Mouse (Mus musculus) heart, adult 2 months (tissue): ENCODE data around the gene Rfxap. TPM values are rescaled to one million over a fixed set of nuclear protein-coding genes. Genes with fewer than 3 reads are reported as not detected.

Experiments
- DNase-seq, 2 experiments: peaks; one replicate each; pipeline ENCODE4 v3.0.0; 2021
- H3K27ac ChIP-seq: fragments of 200-600 bp; 2 replicates; pipeline ENCODE4 v1.8.1; 2022
- H3K27me3 ChIP-seq: fragments of 200-500 bp; 2 replicates; pipeline ENCODE4 v1.6.1; 2012; ENCODE audit warnings: mild to moderate bottlenecking, low read length, inconsistent platforms, mixed read lengths; ENCODE audit not compliant: control insufficient read depth, insufficient read depth
- H3K36me3 ChIP-seq: fragments of 200-500 bp; 2 replicates; pipeline ENCODE4 v1.6.1; 2012; ENCODE audit warnings: low read length, inconsistent platforms; ENCODE audit not compliant: control insufficient read depth, insufficient read depth
- H3K4me1 ChIP-seq: fragments of 200-500 bp; 2 replicates; pipeline ENCODE4 v1.6.1; 2011; ENCODE audit warnings: low read length; ENCODE audit not compliant: control insufficient read depth, insufficient read depth
- H3K4me3 ChIP-seq: fragments of 200-600 bp; 2 replicates; pipeline ENCODE4 v1.8.1; 2022
- H3K79me2 ChIP-seq: fragments of 200-500 bp; replicated peaks from 2 replicates; pipeline ENCODE4 v1.6.1; 2012; ENCODE audit warnings: mild to moderate bottlenecking, inconsistent platforms, low read length, moderate library complexity, mixed read lengths; ENCODE audit not compliant: control insufficient read depth, insufficient read depth
- H3K9ac ChIP-seq: fragments of 200-500 bp; 2 replicates; pipeline ENCODE4 v1.6.1; 2012; ENCODE audit warnings: low read depth, mild to moderate bottlenecking, control low read depth, inconsistent platforms, low read length, mixed read lengths
- CTCF ChIP-seq: fragments of 200-600 bp; IDR thresholded peaks from 2 replicates; pipeline ENCODE4 v1.8.1; 2022; ENCODE audit warnings: antibody characterized with exemption, mild to moderate bottlenecking, moderate library complexity
- EP300 ChIP-seq: fragments of 200-500 bp; IDR thresholded peaks from 2 replicates; pipeline ENCODE4 v1.6.1; 2011; ENCODE audit warnings: low read depth, low read length, control low read depth; ENCODE audit not compliant: insufficient read depth
- POLR2A ChIP-seq: fragments of 200-500 bp; IDR thresholded peaks from 2 replicates; pipeline ENCODE4 v1.6.1; 2011; ENCODE audit warnings: mild to moderate bottlenecking, low read depth, low read length, control low read depth; ENCODE audit not compliant: insufficient read depth
- WGBS: fragments of 180-500 bp; shearing (Covaris S2); methylation state at CpG from one replicate; pipeline ENCODE4 v1.1.7; 2018; 5-methylcytosine and 5-hydroxymethylcytosine counted together
- intact Hi-C: fragments of 180-260 bp; cut with DNase I; formaldehyde crosslinking; loops from one replicate; pipeline ENCODE4 v1.15.1; 2025
- polyA plus RNA-seq: library from polyadenylated mRNA; depleted of rRNA; stranded (reverse); fragments of >200 nt; gene quantifications from 2 replicates; pipeline ENCODE4 v1.2.3, GENCODE M21; 2012; rRNA removed
- total RNA-seq, 2 experiments: library from RNA; stranded (reverse); gene quantifications; 2 replicates each; pipeline ENCODE4 v1.2.3; 2021

The Rfxap gene
- total and polyA plus RNA-seq, 3 experiments: 11.0 to 22.3 (median 20.5) TPM

DNA sequence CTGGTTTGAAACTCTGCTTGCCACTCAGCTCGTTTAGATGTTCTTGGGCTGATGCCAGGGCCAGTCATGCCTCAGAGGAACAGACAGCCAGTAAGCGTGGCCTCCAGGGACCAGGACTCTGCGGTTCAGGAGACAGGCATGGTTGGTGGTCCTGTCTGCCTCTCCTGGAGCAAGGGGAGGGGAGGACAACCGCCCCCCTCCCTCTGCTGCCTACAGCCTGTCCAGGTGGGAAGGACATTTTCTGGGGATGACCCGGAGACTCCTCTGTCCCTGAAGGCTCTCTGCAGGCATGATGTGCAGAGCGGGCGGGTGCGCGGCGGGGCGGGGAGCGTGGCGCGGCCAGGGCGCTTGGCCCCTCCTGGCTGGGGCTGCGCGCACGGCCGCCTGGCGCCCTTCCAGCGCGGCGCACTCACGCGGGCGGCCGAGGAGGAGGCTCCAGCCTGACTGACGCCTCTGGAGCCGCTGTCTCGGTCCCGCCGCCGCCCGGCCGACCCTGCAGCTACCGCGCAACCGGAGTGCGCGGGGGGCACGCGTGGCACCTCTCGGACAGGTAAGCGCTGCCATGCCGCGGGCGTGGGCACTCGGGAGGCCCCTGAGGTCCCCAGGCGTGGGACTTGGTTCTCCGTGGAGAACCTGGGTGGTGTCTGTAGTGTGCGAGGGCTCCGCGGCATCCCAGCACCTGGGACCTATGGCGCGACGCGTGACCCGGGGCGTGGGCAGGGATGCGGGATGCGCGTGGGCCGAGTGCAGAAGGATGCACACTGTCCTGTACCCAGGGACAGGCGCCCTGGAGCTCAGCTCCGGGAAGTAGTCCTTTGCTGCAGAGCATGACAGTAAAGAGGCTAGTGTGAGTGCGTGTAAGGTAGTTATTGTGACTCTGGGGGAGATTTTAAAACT is 52.2 kb downstream of the Rfxap start, which contains the start of gene Smad9:
Smad9 (plus strand) TSS at position 438 of the 897 bp plus-strand sequence.
- 1% methylated on average over 66 of the region's 66 CpGs for WGBS

GRCm38 (mm10) chr3:54753411-54753810 is 54.2 kb downstream of the Rfxap start:
- intact Hi-C loops: no loop called here
- Histone ChIP-seq H3K27me3 (no peaks in the 10 kb centered on the region), H3K4me1 (no peaks in the 10 kb centered on the region), H3K27ac (no peak overlapping the region), H3K36me3 (no peaks in the 10 kb centered on the region), H3K4me3 (no peak overlapping the region), H3K79me2 (no peaks in the 10 kb centered on the region), H3K9ac (no peak overlapping the region)
- 74% methylated on average over 4 of the region's 4 CpGs for whole genome bisulfite sequencing
- TF ChIP-seq EP300: no peak
- no peak for TF ChIP-seq CTCF
- TF ChIP-seq POLR2A: no peak
- DNase-seq: no peak

More for the DNA sequence above, 52.2 kb downstream of the Rfxap start, which contains the start of gene Smad9:
- peak; percentile 77 to 81 for DNase-seq
- H3K79me2 ChIP-seq: no peaks in the 10 kb centered on the region
- H3K27ac ChIP-seq: peak within 1 kb of the TSS; percentile 60
- intact Hi-C loops: loop anchor here (5.0 kb wide), 1 partner anchor 52 kb away; the partner anchor contains the start of gene Rfxap
- TF ChIP-seq POLR2A (no peak), CTCF (peak; percentile 12; the same call in 1 of the 2 replicates)
- no peaks in the 10 kb centered on the region for H3K27me3 ChIP-seq
- H3K36me3 ChIP-seq: no peaks in the 10 kb centered on the region
- H3K9ac ChIP-seq: peak within 1 kb of the TSS; percentile 81
- no peaks in the 10 kb centered on the region for H3K4me1 ChIP-seq
- H3K4me3 ChIP-seq: peak within 1 kb of the TSS; percentile 70

Other genes starting within 250 kb of the Rfxap start
- 10 to 100 TPM; 18.0 to 19.8 TPM for gene Supt20, start 115.0 kb downstream of the Rfxap start, total RNA-seq
- gene Supt20, start 115.0 kb downstream of the Rfxap start, polyA plus RNA-seq: 22.7 and 26.4 TPM in 2 replicates
- not detected for gene Gm21958, start 93.4 kb downstream of the Rfxap start, total RNA-seq
- not detected in 2 replicates for gene Gm21958, start 93.4 kb downstream of the Rfxap start, polyA plus RNA-seq
- 10 to 100 TPM; 19.0 to 19.7 TPM for gene Exosc8, start 72.4 kb downstream of the Rfxap start, total RNA-seq
- 10.7 and 19.9 TPM in 2 replicates for gene Exosc8, start 72.4 kb downstream of the Rfxap start, polyA plus RNA-seq
- 10 to 100 TPM in 1 of 2 experiments, 1 to 10 TPM in 1; 8.9 to 10.5 TPM for gene Alg5, start 72.3 kb downstream of the Rfxap start, total RNA-seq
- gene Alg5, start 72.3 kb downstream of the Rfxap start, polyA plus RNA-seq: 6.9 and 10.4 TPM in 2 replicates
- gene Smad9, start 52.2 kb downstream of the Rfxap start, total RNA-seq: 1 to 10 TPM; 1.6 to 3.5 TPM
- 1.0 and 1.5 TPM in 2 replicates for gene Smad9, start 52.2 kb downstream of the Rfxap start, polyA plus RNA-seq
- gene Sertm1, start 108.1 kb upstream of the Rfxap start, total RNA-seq: under 1 TPM; 0.20 to 0.26 TPM
- gene Sertm1, start 108.1 kb upstream of the Rfxap start, polyA plus RNA-seq: 0.12 and 0.20 TPM in 2 replicates
- gene Ccna1, start 247.7 kb upstream of the Rfxap start, total RNA-seq: not detected
- 0.08 and 0.20 TPM in 2 replicates for gene Ccna1, start 247.7 kb upstream of the Rfxap start, polyA plus RNA-seq